Mouse (Mus musculus): ENCODE data around the gene Def6. TPM values are rescaled to one million over a fixed set of nuclear protein-coding genes. Genes with fewer than 3 reads are reported as not detected.

Gene Def6
- polyA plus RNA-seq, 1 experiment: 41.3 TPM

GRCm38 (mm10) chr17:28274739-28275138 is 67.2 kb downstream of the Def6 start:
- 71% methylated on average over 3 of the region's 3 CpGs for WGBS
- no peak overlapping the region for H3K27ac ChIP-seq (ENCODE audit: control insufficient read depth, insufficient read depth, low read depth, low read length, poor library complexity)
- no peaks in the 10 kb centered on the region; the same call in 1 of the 2 replicates for H3K4me1 ChIP-seq (ENCODE audit: control insufficient read depth, insufficient read depth, low read length)
- H3K4me3 ChIP-seq (replicated peaks; ENCODE audit: control insufficient read depth, low read depth, low read length): no peak overlapping the region
- TF ChIP-seq POLR2A (IDR thresholded peaks at IDR 0.05; ENCODE audit: borderline replicate concordance, control insufficient read depth, low read depth, low read length): no peak
- TF ChIP-seq CTCF (IDR thresholded peaks at IDR 0.05; ENCODE audit: control insufficient read depth, insufficient read depth, low read length): peak; percentile 61

GRCm38 (mm10) chr17:28277226-28277625 is 69.6 kb downstream of the Def6 start:
- no peak overlapping the region for H3K4me3 ChIP-seq (replicated peaks; ENCODE audit: control insufficient read depth, low read depth, low read length)
- no peak overlapping the region for H3K27ac ChIP-seq (ENCODE audit: control insufficient read depth, insufficient read depth, low read depth, low read length, poor library complexity)
- H3K4me1 ChIP-seq (ENCODE audit: control insufficient read depth, insufficient read depth, low read length): no peaks in the 10 kb centered on the region; the same call in 1 of the 2 replicates
- TF ChIP-seq CTCF (IDR thresholded peaks at IDR 0.05; ENCODE audit: control insufficient read depth, insufficient read depth, low read length) (no peak), POLR2A (IDR thresholded peaks at IDR 0.05; ENCODE audit: borderline replicate concordance, control insufficient read depth, low read depth, low read length) (no peak)
- WGBS: 91% methylated on average over 14 of the region's 14 CpGs

- TF ChIP-seq CTCF (IDR thresholded peaks at IDR 0.05; ENCODE audit: control insufficient read depth, insufficient read depth, low read length) (no peak), POLR2A (IDR thresholded peaks at IDR 0.05; ENCODE audit: borderline replicate concordance, control insufficient read depth, low read depth, low read length) (no peak)
- H3K4me1 ChIP-seq (ENCODE audit: control insufficient read depth, insufficient read depth, low read length): no peaks in the 10 kb centered on the region; the same call in 1 of the 2 replicates
- H3K4me3 ChIP-seq (replicated peaks; ENCODE audit: control insufficient read depth, low read depth, low read length): no peak overlapping the region
- 85% methylated on average over 10 of the region's 10 CpGs for WGBS
- H3K27ac ChIP-seq (ENCODE audit: control insufficient read depth, insufficient read depth, low read depth, low read length, poor library complexity): no peak overlapping the region
Observed at GRCm38 (mm10) chr17:28277721-28278120, 70.1 kb downstream of the Def6 start.

DNA sequence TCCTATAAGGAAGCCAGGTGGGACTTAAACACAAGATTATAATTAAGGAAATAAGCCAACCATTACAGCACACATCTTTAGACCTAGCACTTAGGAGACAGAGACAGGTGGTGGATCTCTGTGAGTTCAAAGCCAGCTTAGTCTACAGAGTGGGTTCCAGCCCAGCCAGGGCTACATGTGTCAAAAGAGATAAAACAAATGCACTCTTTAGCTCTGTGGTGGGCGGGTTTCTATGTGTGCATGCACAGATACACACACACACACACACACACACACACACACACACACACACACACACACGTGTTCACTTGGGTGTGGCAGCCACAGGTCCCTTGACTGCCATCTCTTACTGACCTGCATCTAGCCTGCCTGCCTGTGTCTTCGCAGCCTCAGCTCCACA is 70.6 kb downstream of the Def6 start:
- no peaks in the 10 kb centered on the region; the same call in 1 of the 2 replicates for H3K4me1 ChIP-seq (ENCODE audit: control insufficient read depth, insufficient read depth, low read length)
- no peak overlapping the region for H3K27ac ChIP-seq (ENCODE audit: control insufficient read depth, insufficient read depth, low read depth, low read length, poor library complexity)
- no peak overlapping the region for H3K4me3 ChIP-seq (replicated peaks; ENCODE audit: control insufficient read depth, low read depth, low read length)
- WGBS: 64% methylated on average over 3 of the region's 3 CpGs
- TF ChIP-seq POLR2A (IDR thresholded peaks at IDR 0.05; ENCODE audit: borderline replicate concordance, control insufficient read depth, low read depth, low read length) (no peak), CTCF (IDR thresholded peaks at IDR 0.05; ENCODE audit: control insufficient read depth, insufficient read depth, low read length) (no peak)

Other genes with a start within 250 kb of the Def6 start
- gene Tcp11, start 127.1 kb upstream of the Def6 start, polyA plus RNA-seq (2011; ENCODE audit: insufficient read depth, insufficient read length, low replicate concordance, missing spikeins): 0.83 and 1.9 TPM in 2 replicates
- 0.57 TPM in 1 of 2 replicates, not detected in the other for gene Scube3, start 65.6 kb upstream of the Def6 start, polyA plus RNA-seq (2011; ENCODE audit: insufficient read depth, insufficient read length, low replicate concordance, missing spikeins)
- 4.3 and 11.8 TPM in 2 replicates for gene Zfp523, start 30.6 kb upstream of the Def6 start, polyA plus RNA-seq (2011; ENCODE audit: insufficient read depth, insufficient read length, low replicate concordance, missing spikeins)
- 4.4 and 13.2 TPM in 2 replicates for gene Ppard, start 24.9 kb downstream of the Def6 start, polyA plus RNA-seq (2011; ENCODE audit: insufficient read depth, insufficient read length, low replicate concordance, missing spikeins)
- 24.9 and 40.5 TPM in 2 replicates for gene Fance, start 105.7 kb downstream of the Def6 start, polyA plus RNA-seq (2011; ENCODE audit: insufficient read depth, insufficient read length, low replicate concordance, missing spikeins)
- 776 and 1,141 TPM in 2 replicates for gene Rpl10a, start 120.7 kb downstream of the Def6 start, polyA plus RNA-seq (2011; ENCODE audit: insufficient read depth, insufficient read length, low replicate concordance, missing spikeins)
- gene Tead3, start 143.0 kb downstream of the Def6 start, polyA plus RNA-seq (2011; ENCODE audit: insufficient read depth, insufficient read length, low replicate concordance, missing spikeins): 1.1 and 2.8 TPM in 2 replicates
- 1.9 and 7.8 TPM in 2 replicates for gene Tulp1, start 157.4 kb downstream of the Def6 start, polyA plus RNA-seq (2011; ENCODE audit: insufficient read depth, insufficient read length, low replicate concordance, missing spikeins)